Mouse (Mus musculus) 3T3-L1 (cell line): ENCODE measurements around the gene Hba-x.

Source experiments
- DNase-seq: peaks from one replicate; pipeline ENCODE4 v3.0.0-alpha.2; 2015; ENCODE audit warnings: low read depth, low spot score

Hba-x gene

GRCm38 (mm10) chr11:32276347-32276746 is at the start of gene Hba-x:
Gene Hba-x, plus strand, starts transcription at chr11:32276400.
- DNase-seq, result no peak

GRCm38 (mm10) chr11:32227041-32227440 is 49.2 kb upstream of the Hba-x start:
- DNase-seq, result no peak

GRCm38 (mm10) chr11:32227555-32227954 is 48.6 kb upstream of the Hba-x start:
- DNase-seq, result no peak

- no peak for DNase-seq
Measured at GRCm38 (mm10) chr11:32228292-32228845, 47.8 kb upstream of the Hba-x start.

- no peak for DNase-seq
Measured at GRCm38 (mm10) chr11:32230220-32230619, 46.0 kb upstream of the Hba-x start.

- DNase-seq, result no peak
Measured at GRCm38 (mm10) chr11:32231125-32231524, 45.1 kb upstream of the Hba-x start.

GRCm38 (mm10) chr11:32232848-32233247 is 43.4 kb upstream of the Hba-x start:
- no peak for DNase-seq

GRCm38 (mm10) chr11:32233895-32234294 is 42.3 kb upstream of the Hba-x start:
- DNase-seq, result no peak

- no peak for DNase-seq
Measured at GRCm38 (mm10) chr11:32234816-32235485, 41.2 kb upstream of the Hba-x start.

GRCm38 (mm10) chr11:32235646-32236045 is 40.6 kb upstream of the Hba-x start:
- peak; percentile 61 for DNase-seq

- DNase-seq, result no peak
Measured at GRCm38 (mm10) chr11:32236132-32236531, 40.1 kb upstream of the Hba-x start.

- DNase-seq, result peak; percentile 85
Measured at GRCm38 (mm10) chr11:32236712-32237410, 39.3 kb upstream of the Hba-x start.

GRCm38 (mm10) chr11:32237411-32237795 is 38.8 kb upstream of the Hba-x start:
- DNase-seq, result no peak

GRCm38 (mm10) chr11:32238093-32238860 is 37.9 kb upstream of the Hba-x start:
- peak; percentile 78 for DNase-seq

- DNase-seq, result no peak
Measured at GRCm38 (mm10) chr11:32241391-32241790, 34.8 kb upstream of the Hba-x start.

- DNase-seq, result no peak
Measured at GRCm38 (mm10) chr11:32242209-32242608, 34.0 kb upstream of the Hba-x start.

GRCm38 (mm10) chr11:32243205-32243955 is 32.8 kb upstream of the Hba-x start:
- no peak for DNase-seq

- no peak for DNase-seq
Measured at GRCm38 (mm10) chr11:32244064-32244463, 32.1 kb upstream of the Hba-x start.

- no peak for DNase-seq
Measured at GRCm38 (mm10) chr11:32244617-32245016, 31.6 kb upstream of the Hba-x start.

- no peak for DNase-seq
Measured at GRCm38 (mm10) chr11:32245614-32246013, 30.6 kb upstream of the Hba-x start.

GRCm38 (mm10) chr11:32247068-32247467 is 29.1 kb upstream of the Hba-x start:
- peak; percentile 51 for DNase-seq
